Mouse (Mus musculus) lung, postnatal 0 days (tissue): ENCODE data around the gene Socs5. TPM values are rescaled to one million over a fixed set of nuclear protein-coding genes. Genes with fewer than 3 reads are reported as not detected.

ENCODE experiments used
- ATAC-seq: fragments of 200-750 bp; cut with Nextera tagmentation; 2 replicates; pipeline ENCODE4 v1.8.0; 2017; ENCODE audit warnings: moderate library complexity
- DNase-seq: peaks from one replicate; pipeline ENCODE4 v3.0.0-alpha.2; 2016; ENCODE audit warnings: low spot score
- H3K27ac ChIP-seq: fragments of 300-500 bp; sonication (generic); 2 replicates; pipeline ENCODE4 v1.5.1; 2014; ENCODE audit warnings: antibody characterized with exemption, mild to moderate bottlenecking, low read length, mixed read lengths
- H3K27me3 ChIP-seq: fragments of 300-500 bp; sonication (generic); replicated peaks from 2 replicates; pipeline ENCODE4 v1.6.1; 2014; ENCODE audit warnings: low read length, mixed read lengths; ENCODE audit not compliant: insufficient read depth
- H3K36me3 ChIP-seq: fragments of 300-500 bp; sonication (generic); 2 replicates; pipeline ENCODE4 v1.6.1; 2014; ENCODE audit warnings: low read length, mixed read lengths; ENCODE audit not compliant: insufficient read depth
- H3K4me1 ChIP-seq: fragments of 300-500 bp; sonication (generic); 2 replicates; pipeline ENCODE4 v1.6.1; 2014; ENCODE audit warnings: antibody characterized with exemption, low read depth, low read length, mixed read lengths; ENCODE audit not compliant: insufficient read depth
- H3K4me2 ChIP-seq: fragments of 300-500 bp; sonication (generic); replicated peaks from 2 replicates; pipeline ENCODE4 v1.6.1; 2014; ENCODE audit warnings: low read depth, mild to moderate bottlenecking, low read length, moderate library complexity, mixed read lengths
- H3K4me3 ChIP-seq: fragments of 300-500 bp; sonication (generic); 2 replicates; pipeline ENCODE4 v1.5.1; 2014; ENCODE audit warnings: low read depth, low read length
- H3K9ac ChIP-seq: fragments of 300-500 bp; sonication (generic); replicated peaks from 2 replicates; pipeline ENCODE4 v1.6.1; 2014; ENCODE audit warnings: low read depth, mild to moderate bottlenecking
- H3K9me3 ChIP-seq: fragments of 300-500 bp; sonication (generic); 2 replicates; pipeline ENCODE4 v1.6.1; 2016; ENCODE audit warnings: low read length, mixed read lengths
- CTCF ChIP-seq: IDR thresholded peaks from 2 replicates; pipeline ENCODE4 v1.5.1; 2016; ENCODE audit warnings: antibody characterized with exemption, mild to moderate bottlenecking
- EP300 ChIP-seq: IDR thresholded peaks from 2 replicates; pipeline ENCODE4 v1.6.1; 2016; ENCODE audit warnings: antibody characterized with exemption, mild to moderate bottlenecking, control low read depth
- WGBS: fragments of 180-500 bp; shearing (Covaris S2); extraction: QIAGEN DNeasy Blood & Tissue Kit; methylation state at CpG from one replicate; pipeline ENCODE4 v1.1.7; 2014; 5-methylcytosine and 5-hydroxymethylcytosine counted together
- polyA plus RNA-seq: library from polyadenylated mRNA; unstranded; fragments of >200 nt; fragmentation: Nextera tagmentation; extraction: Ambion mirVana; gene quantifications from 2 replicates; pipeline ENCODE4 v1.2.1, GENCODE M21; 2015

The Socs5 gene
- polyA plus RNA-seq, 1 experiment from 2014 or later = 9.5 TPM

DNA sequence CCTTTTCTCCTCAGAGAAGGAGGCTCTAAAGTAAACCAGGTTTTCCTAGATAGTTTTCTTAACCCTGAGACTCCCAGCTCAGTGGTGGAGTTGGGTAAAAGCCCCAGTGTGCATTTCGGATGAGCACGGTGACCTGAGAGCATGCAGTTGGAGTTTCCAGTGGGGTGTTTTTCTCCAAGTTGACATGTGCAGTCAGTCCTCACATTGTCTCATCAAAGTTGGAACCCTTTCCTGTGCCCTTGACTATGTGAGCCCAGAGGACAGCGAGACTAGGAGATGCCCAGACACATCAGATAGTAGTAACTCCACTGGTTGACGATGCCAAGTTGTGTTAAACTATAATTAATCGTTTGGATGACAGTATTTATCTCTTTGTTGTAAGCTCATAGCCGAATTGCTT lies 28.3 kb downstream of the Socs5 start:
- WGBS = 77% methylated on average over 6 of the region's 6 CpGs
- Histone ChIP-seq H3K4me2 (no peak overlapping the region), H3K9ac (no peak overlapping the region), H3K36me3 (0 out of 2 replicates have a peak, but pooled peaks cover 4% of the 10 kb centered on the region), H3K4me3 (no peak overlapping the region), H3K4me1 (no peaks in the 10 kb centered on the region), H3K9me3 (no peaks in the 10 kb centered on the region), H3K27ac (no peak overlapping the region), H3K27me3 (no peaks in the 10 kb centered on the region)
- TF ChIP-seq CTCF (no peak), EP300 (no peak)
- DNase-seq (no peak), ATAC-seq (no peak)

- no peak for TF ChIP-seq EP300
- no peak for TF ChIP-seq CTCF
- H3K27ac ChIP-seq = no peak overlapping the region
- H3K27me3 ChIP-seq = no peaks in the 10 kb centered on the region
- 89% methylated on average over 9 of the region's 9 CpGs for WGBS
- no peak for ATAC-seq
- no peaks in the 10 kb centered on the region for H3K4me1 ChIP-seq
- no peaks in the 10 kb centered on the region for H3K9me3 ChIP-seq
- no peaks in the 10 kb centered on the region for H3K36me3 ChIP-seq
- no peak overlapping the region for H3K9ac ChIP-seq
- no peak overlapping the region for H3K4me2 ChIP-seq
- DNase-seq = no peak
- no peak overlapping the region for H3K4me3 ChIP-seq
Measured at GRCm38 (mm10) chr17:87141188-87141935, 33.9 kb downstream of the Socs5 start.

DNA sequence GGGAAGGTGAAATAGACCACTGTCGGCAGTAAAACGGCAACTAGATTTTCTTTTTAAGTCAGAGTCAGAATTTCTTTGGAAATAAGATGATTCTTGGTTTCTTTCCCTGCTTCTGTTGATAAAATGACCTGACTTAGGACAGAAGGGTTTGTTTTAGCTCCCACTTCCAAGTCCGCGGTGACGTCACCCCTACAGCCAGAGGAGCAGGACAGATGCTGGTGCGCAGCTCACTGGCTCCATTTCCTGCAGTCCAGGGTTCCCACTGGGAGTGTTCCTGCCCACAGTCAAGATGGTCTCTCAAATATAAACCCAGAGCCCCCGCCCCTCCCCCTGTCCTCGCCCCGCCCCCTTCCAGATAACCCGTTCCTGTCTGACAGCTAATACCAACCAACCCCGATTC lies 34.8 kb downstream of the Socs5 start:
- ATAC-seq = peak; percentile 96
- Histone ChIP-seq H3K9me3 (no peaks in the 10 kb centered on the region), H3K4me1 (no peaks in the 10 kb centered on the region), H3K9ac (0 out of 2 replicates have a peak overlapping the region, but pooled peaks have one; percentile 8), H3K36me3 (no peaks in the 10 kb centered on the region), H3K4me3 (peak overlapping the region; percentile 23; the same call in 1 of the 2 replicates), H3K27me3 (no peaks in the 10 kb centered on the region), H3K4me2 (peak overlapping the region; percentile 48), H3K27ac (peak overlapping the region; percentile 49)
- TF ChIP-seq EP300 = 0 out of 2 replicates have a peak, but pooled peaks have one; percentile 35
- TF ChIP-seq CTCF = no peak
- 25% methylated on average over 11 of the region's 11 CpGs for WGBS
- DNase-seq = peak; percentile 95

DNA sequence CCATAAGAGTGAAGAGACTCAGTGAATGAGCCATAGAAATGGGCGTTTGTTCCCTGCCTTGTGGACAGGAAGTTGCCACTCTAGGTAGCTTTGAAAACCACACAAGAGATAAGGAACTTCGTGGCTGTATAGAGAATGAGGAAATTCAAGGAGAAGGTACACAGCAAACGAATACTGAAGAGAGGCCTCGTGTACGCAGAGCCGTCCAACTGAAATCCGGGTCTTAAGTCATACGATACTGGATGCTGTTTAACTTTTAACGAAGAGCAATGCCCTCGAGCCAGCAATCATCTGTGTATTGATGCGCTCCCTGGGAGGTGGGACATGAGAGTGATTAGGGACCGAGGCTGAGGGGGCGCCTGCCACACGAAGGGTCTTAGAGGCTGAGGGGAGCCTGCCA lies 35.7 kb downstream of the Socs5 start:
- Histone ChIP-seq H3K4me2 (no peak overlapping the region), H3K4me1 (no peaks in the 10 kb centered on the region), H3K36me3 (no peaks in the 10 kb centered on the region), H3K9me3 (no peaks in the 10 kb centered on the region), H3K9ac (no peak overlapping the region), H3K27me3 (no peaks in the 10 kb centered on the region), H3K27ac (no peak overlapping the region), H3K4me3 (no peak overlapping the region)
- TF ChIP-seq EP300 (no peak; the same call in 1 of the 2 replicates), CTCF (no peak)
- peak; percentile 42 for ATAC-seq
- WGBS = 53% methylated on average over 14 of the region's 14 CpGs
- peak; percentile 66 for DNase-seq

DNA sequence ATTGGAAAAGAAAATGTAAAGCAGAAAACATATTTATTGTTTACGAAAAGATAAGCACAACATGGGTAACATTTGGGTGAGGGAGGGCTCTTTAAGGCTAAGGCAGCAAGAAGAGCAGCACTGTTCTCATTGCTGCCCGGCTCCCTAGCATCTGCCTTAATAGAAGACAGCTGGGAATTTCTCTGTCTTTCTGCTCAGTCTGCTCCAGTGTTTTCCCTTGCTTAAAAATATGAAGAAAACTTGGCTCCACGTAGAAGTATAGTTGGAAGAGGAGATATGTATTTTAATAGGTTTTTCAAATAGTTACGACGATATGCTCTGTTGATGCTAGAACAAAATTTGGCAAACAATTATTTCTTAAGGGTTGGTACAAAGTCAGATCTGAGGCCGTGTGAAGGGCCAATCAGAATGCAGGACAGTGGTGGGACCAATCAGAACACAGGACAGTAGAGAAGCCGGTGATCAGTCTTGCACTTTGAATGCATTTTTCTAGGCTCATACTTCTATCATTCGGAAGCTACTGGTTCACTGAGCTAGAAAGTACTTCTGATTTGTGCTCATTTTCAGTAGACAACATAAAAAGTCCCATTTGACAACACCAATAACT lies 39.0 kb downstream of the Socs5 start:
- no peaks in the 10 kb centered on the region for H3K9me3 ChIP-seq
- no peaks in the 10 kb centered on the region for H3K27me3 ChIP-seq
- DNase-seq (no peak), ATAC-seq (no peak)
- H3K4me3 ChIP-seq = no peak overlapping the region
- no peak overlapping the region for H3K27ac ChIP-seq
- H3K36me3 ChIP-seq = no peaks in the 10 kb centered on the region
- H3K4me1 ChIP-seq = no peaks in the 10 kb centered on the region
- TF ChIP-seq EP300 (no peak), CTCF (no peak)
- no peak overlapping the region for H3K4me2 ChIP-seq
- H3K9ac ChIP-seq = no peak overlapping the region
- WGBS = 77% methylated on average over 8 of the region's 8 CpGs

- no peak for DNase-seq
- no peaks in the 10 kb centered on the region for H3K9me3 ChIP-seq
- H3K4me2 ChIP-seq = no peak overlapping the region
- no peaks in the 10 kb centered on the region for H3K36me3 ChIP-seq
- ATAC-seq = no peak
- H3K27ac ChIP-seq = no peak overlapping the region
- no peak overlapping the region for H3K4me3 ChIP-seq
- no peak for TF ChIP-seq EP300
- WGBS = 78% methylated on average over 12 of the region's 12 CpGs
- no peaks in the 10 kb centered on the region for H3K4me1 ChIP-seq
- no peaks in the 10 kb centered on the region for H3K27me3 ChIP-seq
- H3K9ac ChIP-seq = no peak overlapping the region
Measured at GRCm38 (mm10) chr17:87149762-87150161, 42.3 kb downstream of the Socs5 start.
